8 mouse cellular contexts compared by ENCODE assay signal in the genomic region with DNA sequence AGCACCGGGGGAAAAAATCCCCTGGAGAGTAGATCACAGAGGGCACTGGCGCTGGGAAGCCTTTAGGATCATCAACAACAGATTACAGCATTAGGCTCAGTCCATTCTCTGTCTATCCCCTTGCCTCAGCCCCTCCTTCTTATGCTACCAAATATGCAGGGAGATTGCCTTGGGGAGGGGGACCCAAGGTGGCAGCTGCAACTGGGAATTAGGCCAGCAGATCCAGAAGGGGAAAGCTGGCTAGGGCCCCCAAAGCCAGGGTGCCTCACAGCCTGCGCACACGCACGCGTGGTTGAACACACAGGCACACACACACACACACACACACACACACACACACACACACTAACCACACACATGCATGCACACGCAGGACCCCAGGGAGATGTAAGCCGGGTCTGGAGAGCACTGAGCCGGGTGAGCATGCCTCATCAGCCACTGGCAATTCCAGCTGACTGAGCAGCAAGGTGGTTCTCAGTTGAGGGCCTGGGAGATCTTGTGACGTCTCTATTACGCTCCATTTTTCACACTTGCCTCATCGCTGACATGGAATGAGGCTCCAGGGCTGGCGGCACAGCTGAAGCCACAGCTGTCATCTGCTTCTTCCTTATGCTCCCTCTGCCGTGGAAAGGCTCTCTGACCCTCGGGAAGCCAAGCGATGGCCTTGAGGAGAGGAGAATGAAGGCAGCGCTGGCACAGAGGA. TPM values are rescaled to one million over a fixed set of nuclear protein-coding genes. Genes with fewer than 3 reads are reported as not detected.
DNase-seq lines count a peak whose midpoint lies in the region; ATAC-seq lines count a peak whose summit lies in the region.

No protein-coding gene starts in this region.

- peak overlapping the region; percentile 44 for H3K4me2 ChIP-seq in lung, embryonic 15.5 days
- H3K4me2 ChIP-seq in heart, embryonic 16.5 days (ENCODE audit: low read depth, low read length): peak overlapping the region; percentile 50

- no peaks in the 10 kb centered on the region for H3K36me3 ChIP-seq in lung, embryonic 15.5 days
- H3K36me3 ChIP-seq in heart, embryonic 16.5 days (ENCODE audit: control insufficient read depth, insufficient read depth): no peaks in the 10 kb centered on the region

- no peaks in the 10 kb centered on the region for H3K9me3 ChIP-seq in lung, embryonic 15.5 days
- H3K9me3 ChIP-seq in heart, embryonic 16.5 days (replicated peaks; ENCODE audit: control insufficient read depth, low read length): no peaks in the 10 kb centered on the region

- H3K27me3 ChIP-seq in lung, embryonic 15.5 days: peaks cover 37% of the 10 kb centered on the region
- peaks cover 19% of the 10 kb centered on the region for H3K27me3 ChIP-seq in heart, embryonic 16.5 days (ENCODE audit: control insufficient read depth, insufficient read depth, low read length)

- peak; percentile 19 for DNase-seq in adrenal gland, postnatal 14 days
- no peak for DNase-seq in adrenal gland, adult 8-10 months
- no peak for DNase-seq in lung, postnatal 36 days
- DNase-seq in mesoderm, embryonic 11.5 days (ENCODE audit: low read depth, low spot score): peak; percentile 61
- no peak for DNase-seq in thymus, postnatal 14 days
- no peak for DNase-seq in ovary, postnatal 10 days (ENCODE audit: low spot score)

- peaks cover 38% of the 10 kb centered on the region for H3K4me1 ChIP-seq in lung, embryonic 15.5 days
- H3K4me1 ChIP-seq in heart, embryonic 16.5 days (ENCODE audit: control insufficient read depth, insufficient read depth, low read length): peaks cover 20% of the 10 kb centered on the region

- 30% methylated on average over 17 of the region's 17 CpGs for WGBS in lung, embryonic 15.5 days
- 37% methylated on average over 17 of the region's 17 CpGs for WGBS in heart, embryonic 16.5 days

- peak overlapping the region; percentile 9; the same call in 1 of the 2 replicates for H3K4me3 ChIP-seq in lung, embryonic 15.5 days
- H3K4me3 ChIP-seq in heart, embryonic 16.5 days (ENCODE audit: low read length): peak overlapping the region; percentile 21

- H3K9ac ChIP-seq in lung, embryonic 15.5 days: no peak overlapping the region
- no peak overlapping the region for H3K9ac ChIP-seq in heart, embryonic 16.5 days (ENCODE audit: low read length)

- 0 out of 2 replicates have a peak overlapping the region, but pooled peaks have one; percentile 6 for H3K27ac ChIP-seq in lung, embryonic 15.5 days
- H3K27ac ChIP-seq in heart, embryonic 16.5 days (ENCODE audit: low read length): no peak overlapping the region

- peak; percentile 2; the same call in 1 of the 2 replicates for ATAC-seq in lung, embryonic 15.5 days (ENCODE audit: borderline replicate concordance, extremely low read depth, low FRiP score, low TSS enrichment)
- ATAC-seq in heart, embryonic 16.5 days (replicated peaks; ENCODE audit: extremely low read depth, insufficient read depth, low FRiP score): no peak

RNA-seq across cellular contexts. Expression of a gene that starts 7.7 kb away (rescaled TPM):
- 9.9 and 11.1 TPM in 2 replicates for total RNA-seq in adrenal gland, postnatal 14 days (2021)
- 10 to 100 TPM; 11.8 to 59.6 (median 41.5) TPM for total RNA-seq in adrenal gland, adult 8-10 months (2022)
- 1.4 and 2.1 TPM in 2 replicates for polyA plus RNA-seq in lung, embryonic 15.5 days (2015; fragmentation: Nextera tagmentation; extraction: Ambion mirVana)
- polyA plus RNA-seq in heart, embryonic 16.5 days (2015; fragmentation: Nextera tagmentation; extraction: Ambion mirVana): 0.51 and 1.1 TPM in 2 replicates

RNA-seq across cellular contexts. Expression of a gene that starts 28.5 kb away (rescaled TPM):
- total RNA-seq in adrenal gland, postnatal 14 days (2021): 140 and 144 TPM in 2 replicates
- 100 to 1,000 TPM; 207 to 274 (median 239) TPM for total RNA-seq in adrenal gland, adult 8-10 months (2022)
- 75.4 and 77.0 TPM in 2 replicates for polyA plus RNA-seq in lung, embryonic 15.5 days (2015; fragmentation: Nextera tagmentation; extraction: Ambion mirVana)
- polyA plus RNA-seq in heart, embryonic 16.5 days (2015; fragmentation: Nextera tagmentation; extraction: Ambion mirVana): 50.7 and 55.8 TPM in 2 replicates

RNA-seq across cellular contexts. Expression of a gene that starts 49.1 kb away (rescaled TPM):
- 92.6 and 92.9 TPM in 2 replicates for total RNA-seq in adrenal gland, postnatal 14 days (2021)
- 10 to 100 TPM; 75.9 to 87.9 (median 84.9) TPM for total RNA-seq in adrenal gland, adult 8-10 months (2022)
- polyA plus RNA-seq in lung, embryonic 15.5 days (2015; fragmentation: Nextera tagmentation; extraction: Ambion mirVana): 105 and 112 TPM in 2 replicates
- 70.5 and 76.5 TPM in 2 replicates for polyA plus RNA-seq in heart, embryonic 16.5 days (2015; fragmentation: Nextera tagmentation; extraction: Ambion mirVana)

RNA-seq across cellular contexts. Expression of a gene that starts 51.7 kb away (rescaled TPM):
- total RNA-seq in adrenal gland, postnatal 14 days (2021): 36.9 and 42.8 TPM in 2 replicates
- total RNA-seq in adrenal gland, adult 8-10 months (2022): 10 to 100 TPM; 38.8 to 51.9 (median 45.7) TPM
- polyA plus RNA-seq in lung, embryonic 15.5 days (2015; fragmentation: Nextera tagmentation; extraction: Ambion mirVana): 39.9 and 41.0 TPM in 2 replicates
- 20.7 and 22.6 TPM in 2 replicates for polyA plus RNA-seq in heart, embryonic 16.5 days (2015; fragmentation: Nextera tagmentation; extraction: Ambion mirVana)

Comparison
In these comparisons a context has a peak if more than half of its experiments do, and no peak if none do; other contexts are left out.
1. DNase-seq: peak in adrenal gland, postnatal 14 days (single experiment) and mesoderm, embryonic 11.5 days (single experiment); none in adrenal gland, adult 8-10 months (single experiment), lung, postnatal 36 days (single experiment), thymus, postnatal 14 days (single experiment) and ovary, postnatal 10 days (single experiment).